Mouse (Mus musculus) G1E (cell line): ENCODE data around the gene Usp18. TPM values are rescaled to one million over a fixed set of nuclear protein-coding genes. Genes with fewer than 3 reads are reported as not detected.

ENCODE experiments used
- ATAC-seq: 2 replicates; pipeline ENCODE4 v1.8.0; 2016; ENCODE audit warnings: mild to moderate bottlenecking; ENCODE audit not compliant: insufficient number of reproducible peaks, poor library complexity, low FRiP score, severe bottlenecking; ENCODE audit errors: extremely low read depth
- DNase-seq: peaks from one replicate; pipeline ENCODE4 v3.0.0; 2012; ENCODE audit warnings: low spot score
- H3K27me3 ChIP-seq: 2 replicates; pipeline ENCODE4 v1.6.1; 2012; ENCODE audit warnings: mild to moderate bottlenecking, low read length, inconsistent platforms; ENCODE audit not compliant: insufficient read depth
- H3K36me3 ChIP-seq: replicated peaks from 2 replicates; pipeline ENCODE3; 2012; ENCODE audit warnings: mild to moderate bottlenecking, inconsistent platforms
- H3K4me1 ChIP-seq: 2 replicates; pipeline ENCODE4 v1.6.1; 2012; ENCODE audit warnings: low read depth, low read length, inconsistent platforms, mixed read lengths; ENCODE audit not compliant: insufficient read depth
- H3K4me3 ChIP-seq: 2 replicates; pipeline ENCODE4 v1.5.1; 2012; ENCODE audit warnings: low read depth, mild to moderate bottlenecking, inconsistent platforms, low read length, moderate library complexity, mixed read lengths
- H3K9me3 ChIP-seq: replicated peaks from 2 replicates; pipeline ENCODE4 v1.6.1; 2012; ENCODE audit warnings: inconsistent platforms
- CTCF ChIP-seq: IDR thresholded peaks from 2 replicates; pipeline ENCODE4 v1.5.1; 2012; ENCODE audit warnings: low read depth, low read length, inconsistent platforms, mixed read lengths
- GATA1 ChIP-seq: IDR thresholded peaks from 2 replicates; pipeline ENCODE4 v1.6.1; 2012; ENCODE audit warnings: borderline replicate concordance, low read length, inconsistent platforms, mixed read lengths
- GATA2 ChIP-seq: IDR thresholded peaks from 2 replicates; pipeline ENCODE4 v1.6.1; 2012; ENCODE audit warnings: low read depth, low read length, inconsistent platforms, borderline replicate concordance
- POLR2AphosphoS5 ChIP-seq: IDR thresholded peaks from 2 replicates; pipeline ENCODE4 v1.6.1; 2012; ENCODE audit warnings: low read depth, low read length, inconsistent platforms; ENCODE audit not compliant: insufficient replicate concordance
- TAL1 ChIP-seq: conservative IDR thresholded peaks from 2 replicates; pipeline ENCODE4 v1.6.1; 2012; ENCODE audit warnings: low read depth, low read length, inconsistent platforms, mixed read lengths
- polyA plus RNA-seq: library from polyadenylated mRNA; stranded (reverse); fragments of >175 nt; gene quantifications from 2 replicates; pipeline ENCODE4 v1.2.3, GENCODE M21; 2012
- total RNA-seq, 2 experiments: library from RNA; stranded (forward) in 1 of 2; stranded (reverse) in 1 of 2; fragments of 200-1000 nt in 1 of 2; fragments of >200 nt in 1 of 2; fragmentation: Nextera tagmentation in 1 of 2; gene quantifications; 2 replicates each; pipeline ENCODE4 v1.2.3; 2014 to 2017

Usp18 gene
- total and polyA plus RNA-seq, 3 experiments = 0.41 to 13.8 (median 2.3) TPM

GRCm38 (mm10) chr6:121215336-121215735 lies 30.4 kb upstream of the Usp18 start:
- Histone ChIP-seq H3K27me3 (peaks cover 52% of the 10 kb centered on the region), H3K36me3 (no peaks in the 10 kb centered on the region), H3K4me1 (peaks cover 27% of the 10 kb centered on the region), H3K9me3 (no peaks in the 10 kb centered on the region), H3K4me3 (no peak overlapping the region)
- ATAC-seq (no peak), DNase-seq (no peak)
- no peak for TF ChIP-seq TAL1
- TF ChIP-seq CTCF = no peak
- no peak for TF ChIP-seq POLR2AphosphoS5
- no peak for TF ChIP-seq GATA1
- TF ChIP-seq GATA2 = no peak

DNA sequence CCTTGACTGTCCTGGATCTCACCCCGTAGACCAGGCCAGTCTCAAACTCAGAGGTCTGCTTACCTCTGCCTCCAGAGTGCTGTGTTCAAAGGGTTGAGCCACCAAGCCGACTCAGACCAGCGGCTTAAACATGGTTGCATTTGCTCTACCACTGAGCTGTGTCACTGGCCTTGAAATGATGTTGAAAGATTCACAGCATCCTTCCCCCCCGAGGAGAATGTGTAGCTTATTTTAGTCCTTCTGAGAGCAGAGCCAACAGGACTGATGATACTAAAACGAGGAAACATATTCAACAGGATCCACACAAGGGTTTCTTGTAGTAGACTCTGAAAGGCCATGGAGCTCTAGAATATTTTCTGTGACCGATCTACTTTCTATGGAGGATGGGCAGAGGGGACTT lies 29.8 kb upstream of the Usp18 start:
- H3K9me3 ChIP-seq = no peaks in the 10 kb centered on the region
- H3K4me1 ChIP-seq = peaks cover 27% of the 10 kb centered on the region
- no peak overlapping the region for H3K4me3 ChIP-seq
- no peak for ATAC-seq
- TF ChIP-seq GATA1 (no peak), GATA2 (no peak)
- DNase-seq = no peak
- H3K27me3 ChIP-seq = peaks cover 52% of the 10 kb centered on the region
- H3K36me3 ChIP-seq = no peaks in the 10 kb centered on the region

DNA sequence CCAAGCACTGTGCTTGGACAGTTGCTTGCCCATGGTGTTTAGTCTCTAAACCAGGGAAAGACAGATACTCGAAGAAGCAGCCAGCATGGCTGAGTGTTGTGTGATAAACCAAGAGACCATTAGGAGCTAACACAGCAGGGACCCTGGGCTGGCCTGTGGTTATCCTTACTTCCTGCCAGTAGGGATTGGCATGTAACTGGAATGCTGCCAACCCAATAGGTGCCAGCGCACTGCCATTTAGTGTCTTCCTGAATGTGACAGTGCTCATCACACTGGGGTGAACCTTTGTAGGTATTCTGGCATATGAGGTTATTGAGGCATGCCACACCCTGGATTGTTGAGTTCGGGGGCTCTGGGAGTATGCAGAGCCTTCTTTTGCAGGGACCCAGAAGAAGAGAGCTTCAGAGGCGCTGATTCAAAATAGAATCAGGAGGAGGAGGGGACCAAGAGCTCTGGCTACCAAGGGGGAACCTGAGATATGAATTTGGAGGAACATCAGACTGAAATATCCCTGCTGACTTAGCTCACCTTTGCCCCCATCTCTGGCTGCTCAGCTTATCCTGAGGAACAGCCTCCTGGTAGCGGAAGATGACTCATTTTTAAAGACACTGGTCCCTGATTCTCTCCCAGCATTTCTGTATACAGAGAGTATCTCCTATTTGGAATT lies 29.0 kb upstream of the Usp18 start:
- Histone ChIP-seq H3K36me3 (no peaks in the 10 kb centered on the region), H3K4me1 (peaks cover 24% of the 10 kb centered on the region), H3K9me3 (no peaks in the 10 kb centered on the region), H3K4me3 (no peak overlapping the region), H3K27me3 (peaks cover 48% of the 10 kb centered on the region)
- TF ChIP-seq GATA1 = no peak
- no peak for TF ChIP-seq CTCF
- TF ChIP-seq GATA2 = no peak
- ATAC-seq (no peak), DNase-seq (no peak)

GRCm38 (mm10) chr6:121218002-121218401 lies 27.7 kb upstream of the Usp18 start:
- DNase-seq (no peak), ATAC-seq (no peak)
- no peak for TF ChIP-seq CTCF
- no peak for TF ChIP-seq GATA1
- TF ChIP-seq GATA2 = no peak
- TF ChIP-seq TAL1 = no peak
- TF ChIP-seq POLR2AphosphoS5 = no peak
- H3K27me3 ChIP-seq = peaks cover 45% of the 10 kb centered on the region
- H3K4me1 ChIP-seq = peaks cover 27% of the 10 kb centered on the region
- H3K4me3 ChIP-seq = no peak overlapping the region
- H3K9me3 ChIP-seq = peaks cover 4% of the 10 kb centered on the region
- peaks cover 4% of the 10 kb centered on the region for H3K36me3 ChIP-seq

DNA sequence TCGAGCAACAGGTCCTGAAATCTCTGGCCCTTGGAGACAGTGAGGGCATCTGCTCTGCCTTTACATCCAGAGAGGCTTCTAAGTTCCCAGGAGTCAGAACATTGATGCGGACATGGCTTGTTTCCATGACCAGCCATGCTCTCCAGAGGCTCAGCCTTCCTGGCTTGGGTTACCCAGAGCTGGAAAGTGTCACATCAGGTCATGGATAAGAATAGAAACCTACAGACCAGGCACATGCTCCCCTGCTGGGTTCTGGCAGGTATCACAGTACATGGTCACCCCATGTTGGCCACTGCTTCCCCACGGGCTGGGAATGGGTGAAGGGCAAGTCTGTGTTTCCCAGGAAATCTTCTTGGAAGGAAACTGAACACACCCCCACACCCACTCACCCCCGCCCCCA lies 26.3 kb upstream of the Usp18 start:
- peaks cover 45% of the 10 kb centered on the region for H3K27me3 ChIP-seq
- peaks cover 38% of the 10 kb centered on the region for H3K4me1 ChIP-seq
- TF ChIP-seq POLR2AphosphoS5 (no peak), TAL1 (no peak), CTCF (no peak), GATA1 (no peak), GATA2 (no peak)
- ATAC-seq (no peak), DNase-seq (no peak)
- peaks cover 6% of the 10 kb centered on the region for H3K36me3 ChIP-seq
- H3K9me3 ChIP-seq = peaks cover 6% of the 10 kb centered on the region
- no peak overlapping the region for H3K4me3 ChIP-seq

GRCm38 (mm10) chr6:121220181-121220580 lies 25.5 kb upstream of the Usp18 start:
- TF ChIP-seq GATA1 = no peak
- TF ChIP-seq POLR2AphosphoS5 = no peak
- TF ChIP-seq TAL1 = no peak
- no peak for TF ChIP-seq GATA2
- no peak for TF ChIP-seq CTCF

More at GRCm38 (mm10) chr6:121220181-121220580, 25.5 kb upstream of the Usp18 start:
- Histone ChIP-seq H3K4me3 (no peak overlapping the region), H3K4me1 (peaks cover 36% of the 10 kb centered on the region), H3K36me3 (peaks cover 6% of the 10 kb centered on the region), H3K9me3 (peaks cover 6% of the 10 kb centered on the region), H3K27me3 (peaks cover 39% of the 10 kb centered on the region)
- DNase-seq (no peak), ATAC-seq (no peak)
